Mouse (Mus musculus): Measurements from ENCODE around the gene Apoa2.
"Not testable (repeated sequence)": the region's sequence is repeated elsewhere in the genome, so short reads cannot be mapped to it uniquely, and the experiment has no call there.

Gene Apoa2

DNA sequence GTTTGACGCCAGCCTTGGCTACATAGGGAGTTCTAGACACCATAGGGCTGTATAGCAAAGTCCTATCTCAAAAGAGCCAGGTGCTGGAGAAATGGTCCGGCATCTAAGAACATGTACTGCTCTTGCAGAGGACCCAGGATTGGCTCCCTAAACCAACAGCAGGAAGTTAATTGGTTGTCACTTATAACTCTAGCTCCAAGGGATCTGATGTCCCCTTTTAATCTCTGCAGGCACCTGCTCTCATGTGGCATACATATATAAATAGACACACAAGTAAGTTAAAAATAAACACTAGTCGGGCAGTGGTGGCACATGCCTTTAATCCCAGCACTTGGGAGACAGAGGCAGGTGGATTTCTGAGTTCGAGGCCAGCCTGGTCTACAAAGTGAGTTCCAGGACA is 10.9 kb downstream of the Apoa2 start:
- no peak for DNase-seq (ENCODE audit: low spot score in 2 of 2)

DNA sequence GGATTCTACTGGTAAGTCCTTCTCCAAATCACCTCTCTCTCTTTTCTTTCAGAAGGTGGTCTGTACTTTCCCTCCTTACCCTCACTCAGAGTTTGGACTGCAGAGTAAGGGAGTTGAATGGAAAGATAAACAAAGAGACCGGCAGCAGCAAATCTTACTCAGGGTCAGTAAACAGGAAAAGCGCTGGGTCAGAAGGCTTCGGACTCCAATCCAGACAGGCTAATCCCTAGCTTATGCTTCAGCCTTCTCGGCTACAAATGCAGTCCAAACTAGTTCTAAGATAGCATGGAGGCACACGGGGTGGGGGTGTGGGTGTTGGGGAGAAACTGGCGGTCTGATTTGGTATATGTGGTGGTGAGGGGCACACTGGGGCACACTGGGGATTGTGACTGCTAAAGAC is 12.6 kb downstream of the Apoa2 start:
- DNase-seq (ENCODE audit: low spot score in 2 of 2), result no peak

DNA sequence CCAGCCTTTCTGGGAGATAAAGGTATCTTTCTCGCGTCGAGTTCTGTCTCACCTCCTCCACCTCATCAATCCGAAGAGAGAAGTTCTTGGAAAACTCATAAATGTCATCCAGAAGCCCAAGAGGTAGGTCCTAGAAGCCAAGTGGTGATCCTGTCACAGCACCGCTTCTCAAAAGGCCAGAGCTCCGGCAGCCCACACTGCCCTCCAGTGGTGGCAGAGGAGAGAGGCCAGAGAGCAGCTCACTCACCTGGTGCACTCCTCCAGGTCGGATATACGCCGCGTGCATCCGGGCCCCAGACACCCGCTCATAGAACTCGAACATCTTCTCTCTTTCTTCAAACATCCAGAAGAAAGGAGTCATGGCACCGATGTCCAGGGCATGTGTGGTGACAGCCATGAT is 13.6 kb downstream of the Apoa2 start:
- DNase-seq (ENCODE audit: low spot score in 2 of 2), result no peak

- DNase-seq (ENCODE audit: low spot score in 2 of 2), result peak; percentile 67 to 71
Measured at GRCm38 (mm10) chr1:171239992-171240744, 15.3 kb downstream of the Apoa2 start.

GRCm38 (mm10) chr1:171240911-171241310 is 16.1 kb downstream of the Apoa2 start:
- DNase-seq (ENCODE audit: low spot score in 2 of 2), result no peak

GRCm38 (mm10) chr1:171241952-171242351 is 17.1 kb downstream of the Apoa2 start:
- not testable (repeated sequence) for DNase-seq (ENCODE audit: low spot score in 2 of 2)

GRCm38 (mm10) chr1:171245353-171245752 is 20.5 kb downstream of the Apoa2 start:
- no peak for DNase-seq (ENCODE audit: low spot score in 2 of 2)

DNA sequence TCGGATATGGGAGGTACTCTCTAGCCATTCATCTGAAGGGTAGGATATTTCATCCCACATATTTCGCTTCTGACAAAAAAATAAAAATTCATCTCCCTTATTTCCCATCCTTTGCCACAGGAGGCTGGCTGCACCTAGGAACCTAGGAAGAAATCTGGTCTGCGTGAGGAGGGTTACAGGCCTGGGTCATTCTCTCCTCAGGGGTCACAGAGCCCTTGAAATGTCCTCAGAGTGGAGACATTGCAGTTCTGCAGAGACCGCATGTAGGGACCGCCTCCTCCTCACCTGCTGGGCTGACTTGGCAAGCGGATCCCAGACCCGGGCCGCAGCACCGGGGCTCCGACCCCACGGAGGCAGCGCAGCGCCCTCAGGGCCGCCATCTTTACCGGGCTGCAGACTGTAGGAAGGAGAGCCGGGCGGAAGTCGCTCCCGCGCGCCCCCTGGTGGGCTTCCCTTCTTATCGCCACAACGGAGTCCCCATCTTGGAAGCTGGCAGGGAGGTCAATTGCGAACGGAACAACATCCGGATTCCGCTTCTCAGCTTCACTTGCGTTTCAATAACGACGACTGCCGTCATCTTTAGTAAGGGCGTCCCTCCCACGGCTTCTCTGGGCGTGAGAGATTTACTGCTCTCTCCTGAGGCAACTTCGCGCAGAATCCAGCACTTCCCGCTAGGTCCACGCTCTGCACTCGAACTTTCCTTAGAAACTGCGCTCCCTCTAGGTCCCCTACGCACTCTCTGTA is 22.0 kb downstream of the Apoa2 start:
- DNase-seq (ENCODE audit: low spot score in 2 of 2), result peak; percentile 95 to 98

DNA sequence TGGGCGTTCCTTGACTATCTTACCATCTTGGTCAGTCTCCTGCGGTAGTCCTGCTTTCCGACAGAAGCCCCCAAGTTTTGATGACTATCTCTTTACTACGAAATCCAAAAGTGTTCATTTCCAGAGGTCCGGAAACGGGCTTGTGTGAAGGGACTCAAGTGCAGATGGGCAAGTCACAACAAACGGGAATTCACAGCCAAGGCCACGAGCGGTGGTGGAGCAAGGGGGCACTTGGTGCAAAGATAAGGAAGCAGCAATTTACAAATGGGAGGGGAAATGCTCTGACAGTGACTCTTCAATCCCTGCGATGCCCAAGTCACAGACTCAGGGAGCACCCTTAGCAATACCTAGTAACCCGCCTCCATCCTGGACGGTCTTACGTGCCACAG is 22.6 kb downstream of the Apoa2 start:
- no peak for DNase-seq (ENCODE audit: low spot score in 2 of 2)

DNA sequence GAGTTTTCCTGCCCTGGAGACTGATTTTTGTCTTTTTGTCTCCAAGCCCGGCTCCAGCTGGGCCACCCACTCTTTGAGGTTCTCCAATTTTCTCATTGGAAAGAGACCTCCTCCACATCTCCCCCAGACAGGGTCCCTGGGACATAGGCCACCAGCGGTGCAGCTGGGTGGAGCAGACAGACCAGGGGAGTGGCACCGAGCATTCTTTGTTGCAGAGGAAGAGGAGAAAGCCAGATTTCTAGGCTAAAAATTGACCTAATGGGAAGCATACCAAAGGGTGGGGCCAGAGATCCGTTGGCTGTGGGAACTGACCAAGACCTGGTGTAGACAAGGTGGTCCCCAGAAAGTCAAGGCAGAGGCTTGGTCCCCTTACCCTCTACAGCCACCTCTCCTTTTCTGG is 23.1 kb downstream of the Apoa2 start:
- DNase-seq (ENCODE audit: low spot score in 2 of 2), result peak in 1 of 2 experiments; percentile 55

GRCm38 (mm10) chr1:171248386-171249226 is 23.8 kb downstream of the Apoa2 start:
- no peak for DNase-seq (ENCODE audit: low spot score in 2 of 2)

DNA sequence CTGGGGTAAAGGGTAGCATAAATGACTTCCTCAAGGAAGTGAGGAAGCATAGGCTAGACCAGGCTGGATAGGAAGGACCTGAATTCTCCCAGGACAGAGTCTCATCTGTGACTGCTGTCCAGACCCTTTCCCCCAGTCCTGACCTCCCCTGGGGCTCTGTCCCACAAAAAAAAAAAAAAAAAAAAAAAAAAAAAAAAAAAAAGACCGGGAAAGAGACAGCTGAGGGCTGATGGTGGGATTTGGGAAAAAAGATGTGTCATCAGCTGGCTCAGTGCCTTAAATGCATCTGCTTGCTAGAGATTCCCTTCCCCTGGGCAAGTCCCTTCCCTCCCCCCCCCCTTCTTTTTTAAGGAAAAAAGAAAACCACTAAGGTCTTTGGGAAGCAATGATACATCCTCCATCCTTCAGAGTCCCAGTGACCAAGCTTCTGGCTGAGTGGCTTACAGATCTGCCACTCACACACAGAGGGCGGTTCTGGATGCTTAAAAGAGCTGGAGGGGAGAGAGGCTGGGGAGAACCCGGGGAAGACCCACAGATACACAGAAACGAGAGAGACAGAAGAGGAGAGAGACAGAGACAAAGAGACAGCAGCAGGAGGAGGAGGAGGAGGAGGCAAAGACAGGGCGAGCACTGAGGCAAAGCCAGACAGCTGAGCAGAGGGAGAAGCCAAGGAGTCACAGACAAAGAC is 25.2 kb downstream of the Apoa2 start, which contains the start of gene Adamts4:
Gene Adamts4 (plus strand): TSS at position 509 of the 688 bp plus-strand sequence.
- peak in 1 of 2 experiments; percentile 68 for DNase-seq (ENCODE audit: low spot score in 2 of 2)

GRCm38 (mm10) chr1:171250680-171251593 is 26.1 kb downstream of the Apoa2 start, which contains the start of gene Ndufs2:
Gene Ndufs2 (minus strand): TSS chr1:171251388.
- DNase-seq (ENCODE audit: low spot score in 2 of 2), result no peak

DNA sequence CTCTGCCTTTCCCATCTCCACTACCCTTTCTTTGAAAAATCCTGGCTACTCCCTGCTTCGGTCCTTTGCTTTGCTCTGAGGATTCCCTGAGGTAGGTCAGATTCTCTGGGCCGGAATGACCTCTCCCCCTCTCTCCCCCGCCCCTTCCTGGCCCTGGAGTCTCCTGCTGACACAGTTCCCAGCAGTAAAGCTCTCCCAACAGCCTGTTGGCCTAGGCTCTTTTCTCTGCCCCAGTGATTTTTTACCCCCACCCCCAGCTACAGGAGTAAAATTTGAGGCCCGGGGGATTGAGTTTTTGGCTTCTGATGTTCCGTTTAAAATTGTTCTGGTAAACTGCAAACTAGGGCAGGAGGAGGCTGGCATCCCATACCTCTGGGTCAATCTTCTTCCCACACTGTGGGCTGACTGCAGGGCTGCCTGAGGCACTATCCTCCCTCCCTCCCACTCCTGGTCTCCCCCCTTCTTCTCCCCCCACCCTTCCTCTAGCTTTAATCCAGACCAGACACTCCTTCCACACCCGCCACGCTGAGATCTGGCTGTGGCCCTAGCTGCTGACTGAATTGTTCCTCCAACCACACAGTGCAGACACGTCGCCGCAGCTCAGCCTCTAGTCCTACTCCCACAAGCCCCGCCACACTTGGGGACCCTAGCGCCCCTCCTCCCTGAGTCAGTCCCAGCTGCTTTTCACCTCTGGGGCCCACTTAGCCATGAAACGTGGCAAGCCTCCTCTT is 26.9 kb downstream of the Apoa2 start:
- DNase-seq (ENCODE audit: low spot score in 2 of 2), result no peak

DNA sequence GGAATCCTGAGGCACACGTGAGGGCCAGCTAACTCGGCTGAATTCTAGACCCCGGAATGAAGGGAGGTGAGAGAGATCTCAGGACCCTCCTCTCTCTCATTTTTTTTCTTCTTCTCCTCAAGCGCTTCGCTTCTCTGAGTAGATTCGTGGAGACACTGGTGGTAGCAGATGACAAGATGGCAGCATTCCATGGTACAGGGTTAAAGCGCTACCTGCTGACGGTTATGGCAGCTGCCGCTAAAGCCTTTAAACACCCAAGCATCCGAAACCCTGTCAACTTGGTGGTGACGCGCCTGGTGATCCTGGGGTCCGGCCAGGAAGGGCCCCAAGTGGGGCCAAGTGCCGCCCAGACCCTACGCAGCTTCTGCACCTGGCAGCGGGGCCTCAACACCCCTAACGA is 27.6 kb downstream of the Apoa2 start:
- no peak for DNase-seq (ENCODE audit: low spot score in 2 of 2)

DNA sequence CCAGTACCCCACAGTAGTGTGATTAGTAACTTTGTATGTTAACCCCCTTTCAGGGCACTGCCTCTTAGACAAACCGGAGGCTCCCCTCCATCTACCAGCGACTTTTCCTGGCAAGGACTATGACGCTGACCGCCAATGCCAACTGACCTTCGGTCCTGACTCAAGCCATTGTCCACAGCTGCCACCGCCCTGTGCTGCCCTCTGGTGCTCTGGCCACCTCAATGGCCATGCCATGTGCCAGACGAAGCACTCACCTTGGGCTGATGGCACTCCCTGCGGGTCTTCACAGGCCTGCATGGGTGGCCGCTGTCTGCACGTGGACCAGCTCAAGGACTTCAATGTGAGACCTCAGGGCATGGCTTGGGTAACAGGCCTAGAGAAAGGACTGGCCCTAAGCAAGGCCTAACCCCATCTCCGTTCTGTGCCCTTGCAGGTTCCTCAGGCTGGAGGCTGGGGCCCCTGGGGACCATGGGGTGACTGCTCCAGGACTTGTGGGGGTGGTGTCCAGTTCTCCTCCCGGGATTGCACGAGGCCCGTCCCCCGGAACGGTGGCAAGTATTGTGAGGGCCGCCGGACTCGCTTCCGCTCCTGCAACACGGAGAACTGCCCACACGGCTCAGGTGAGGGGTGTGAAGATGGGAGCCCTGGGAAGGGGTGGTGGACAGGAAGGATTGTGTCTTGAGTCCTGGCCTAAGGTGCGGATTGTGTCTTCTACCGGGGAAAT is 31.4 kb downstream of the Apoa2 start:
- DNase-seq (ENCODE audit: low spot score in 2 of 2), result no peak

DNA sequence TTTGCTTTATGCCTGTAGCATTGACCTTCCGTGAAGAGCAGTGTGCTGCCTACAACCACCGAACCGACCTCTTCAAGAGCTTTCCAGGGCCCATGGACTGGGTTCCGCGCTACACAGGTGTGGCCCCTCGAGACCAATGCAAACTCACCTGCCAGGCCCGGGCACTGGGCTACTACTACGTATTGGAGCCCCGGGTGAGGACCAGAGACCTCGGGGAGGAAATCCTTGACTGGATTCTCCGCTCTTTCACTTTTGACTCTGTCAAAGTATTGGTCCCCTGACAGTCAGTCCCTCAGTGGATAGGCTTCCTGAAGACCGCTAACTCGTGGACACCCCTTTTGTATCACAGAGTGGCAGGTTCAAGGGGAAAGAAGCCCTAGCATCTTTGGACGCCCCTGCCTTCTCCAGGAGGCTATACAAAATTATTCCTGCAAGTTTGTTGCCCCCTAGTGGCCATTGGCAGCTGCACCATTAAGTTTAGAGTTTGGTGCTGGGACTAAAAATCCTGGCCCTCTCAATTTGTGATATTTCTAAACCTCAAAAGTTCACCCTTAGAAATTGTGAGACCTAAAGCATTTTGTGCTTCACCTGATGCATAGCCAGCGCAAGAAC is 32.2 kb downstream of the Apoa2 start:
- DNase-seq (ENCODE audit: low spot score in 2 of 2), result peak in 1 of 2 experiments; percentile 62

DNA sequence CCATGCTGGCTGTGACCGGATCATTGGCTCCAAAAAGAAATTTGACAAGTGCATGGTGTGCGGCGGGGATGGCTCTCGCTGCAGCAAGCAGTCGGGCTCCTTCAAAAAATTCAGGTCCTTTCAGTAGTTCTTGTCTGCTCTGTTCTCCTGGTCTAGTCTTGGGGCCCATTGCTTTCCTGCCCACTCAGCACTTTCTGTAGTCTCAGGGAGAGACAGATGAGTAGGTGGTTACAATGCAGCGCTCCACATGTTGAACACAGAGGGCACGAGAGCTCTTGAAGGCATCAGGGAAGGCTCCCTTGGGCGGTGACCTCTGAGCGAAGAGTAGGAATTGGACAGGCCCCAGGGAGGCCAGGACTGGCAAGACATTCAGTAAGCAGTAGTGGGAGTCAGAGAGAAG is 32.9 kb downstream of the Apoa2 start:
- DNase-seq (ENCODE audit: low spot score in 2 of 2), result no peak

DNA sequence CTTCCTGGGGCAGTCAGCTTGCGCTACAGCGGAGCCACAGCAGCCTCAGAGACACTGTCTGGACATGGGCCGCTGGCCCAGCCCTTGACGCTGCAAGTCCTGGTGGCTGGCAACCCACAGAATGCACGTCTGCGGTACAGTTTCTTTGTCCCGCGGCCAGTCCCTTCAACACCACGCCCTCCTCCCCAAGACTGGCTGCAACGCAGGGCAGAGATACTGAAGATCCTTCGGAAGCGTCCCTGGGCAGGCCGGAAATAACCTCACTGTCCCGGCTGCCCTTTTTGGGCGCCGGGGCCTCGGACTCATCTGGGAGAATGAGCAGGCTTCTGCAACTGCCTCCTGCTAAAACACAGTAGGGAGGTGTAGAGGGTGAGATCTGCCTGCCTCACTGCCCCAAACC is 34.1 kb downstream of the Apoa2 start:
- DNase-seq (ENCODE audit: low spot score in 2 of 2), result no peak

Data from heart, adult 9 months (tissue).